Comparison of ENCODE assay signal across 8 mouse cellular contexts in genomic region chr17:26314291-26314690, GRCm38 (mm10).
DNase-seq lines count a peak whose midpoint lies in the region; ATAC-seq and TF ChIP-seq lines count a peak whose summit lies in the region.

No protein-coding gene starts in this region.

- peak; percentile 52; the same call in 1 of the 2 replicates for TF ChIP-seq CTCF in cerebellum, adult 2 months (IDR thresholded peaks at IDR 0.05; ENCODE audit: borderline replicate concordance, insufficient read depth, low read depth, low read length)

- no peak overlapping the region for H3K9ac ChIP-seq in hindbrain, embryonic 13.5 days
- H3K9ac ChIP-seq in limb, embryonic 11.5 days (ENCODE audit: low read length): no peak overlapping the region

- no peak overlapping the region for H3K4me2 ChIP-seq in hindbrain, embryonic 13.5 days
- H3K4me2 ChIP-seq in limb, embryonic 11.5 days (ENCODE audit: low read depth, severe bottlenecking): no peak overlapping the region

- peaks cover 6% of the 10 kb centered on the region for H3K27me3 ChIP-seq in hindbrain, embryonic 10.5 days (ENCODE audit: insufficient read depth, poor library complexity, severe bottlenecking)
- H3K27me3 ChIP-seq in hindbrain, embryonic 13.5 days: peaks cover 9% of the 10 kb centered on the region; the same call in 1 of the 2 replicates
- no peaks in the 10 kb centered on the region for H3K27me3 ChIP-seq in cerebellum, adult 2 months (ENCODE audit: control insufficient read depth, insufficient read depth, low read length)
- H3K27me3 ChIP-seq in limb, embryonic 11.5 days (ENCODE audit: control insufficient read depth, insufficient read depth, low read length): no peaks in the 10 kb centered on the region

- no peaks in the 10 kb centered on the region for H3K9me3 ChIP-seq in hindbrain, embryonic 10.5 days
- no peaks in the 10 kb centered on the region for H3K9me3 ChIP-seq in hindbrain, embryonic 13.5 days
- no peaks in the 10 kb centered on the region for H3K9me3 ChIP-seq in limb, embryonic 11.5 days (ENCODE audit: control insufficient read depth, low read length)

- no peak for ATAC-seq in hindbrain, embryonic 13.5 days (ENCODE audit: low FRiP score)
- no peak for ATAC-seq in limb, embryonic 11.5 days (ENCODE audit: insufficient number of reproducible peaks, low FRiP score, low TSS enrichment, low read depth)

- WGBS in hindbrain, embryonic 10.5 days: 20% methylated on average over 6 of the region's 6 CpGs
- 16% methylated on average over 6 of the region's 6 CpGs for WGBS in hindbrain, embryonic 13.5 days
- 8% methylated on average over 6 of the region's 6 CpGs for WGBS in cerebellum, adult 2 months
- WGBS in limb, embryonic 11.5 days: 13% methylated on average over 6 of the region's 6 CpGs

- no peak for TF ChIP-seq POLR2A in cerebellum, adult 2 months (IDR thresholded peaks at IDR 0.05; ENCODE audit: borderline replicate concordance, insufficient read depth, low read length)

- DNase-seq in hindbrain, embryonic 10.5 days (ENCODE audit: low spot score): peak; percentile 65
- peak; percentile 21 to 37 for DNase-seq in cerebellum, adult 2 months
- DNase-seq in gastrocnemius, adult 18-20 months (ENCODE audit: low spot score): peak; percentile 81
- DNase-seq in kidney, adult 8-10 months: peak; percentile 79 to 89
- peak; percentile 82 for DNase-seq in limb, embryonic 11.5 days (ENCODE audit: low spot score)
- peak; percentile 75 for DNase-seq in ovary, postnatal 14 days (ENCODE audit: low spot score)
- peak; percentile 18 to 61 for DNase-seq in thymus, postnatal 10 days (ENCODE audit: low spot score in 2 of 2)

- H3K36me3 ChIP-seq in hindbrain, embryonic 10.5 days: no peaks in the 10 kb centered on the region
- no peaks in the 10 kb centered on the region for H3K36me3 ChIP-seq in hindbrain, embryonic 13.5 days
- no peaks in the 10 kb centered on the region for H3K36me3 ChIP-seq in limb, embryonic 11.5 days (ENCODE audit: control insufficient read depth, insufficient read depth, low read length)

- H3K27ac ChIP-seq in hindbrain, embryonic 10.5 days: no peak overlapping the region
- H3K27ac ChIP-seq in hindbrain, embryonic 13.5 days: no peak overlapping the region
- H3K27ac ChIP-seq in cerebellum, adult 2 months (ENCODE audit: insufficient read depth, low read length): no peak overlapping the region
- H3K27ac ChIP-seq in limb, embryonic 11.5 days (replicated peaks; ENCODE audit: low read depth, low read length): no peak overlapping the region

- 0 out of 2 replicates have a peak, but pooled peaks cover 6% of the 10 kb centered on the region for H3K4me1 ChIP-seq in hindbrain, embryonic 10.5 days (replicated peaks)
- no peaks in the 10 kb centered on the region for H3K4me1 ChIP-seq in hindbrain, embryonic 13.5 days (replicated peaks)
- H3K4me1 ChIP-seq in cerebellum, adult 2 months (ENCODE audit: control insufficient read depth, insufficient read depth, low read length): no peaks in the 10 kb centered on the region
- H3K4me1 ChIP-seq in limb, embryonic 11.5 days (ENCODE audit: control insufficient read depth, insufficient read depth, low read length): no peaks in the 10 kb centered on the region

- no peak overlapping the region for H3K4me3 ChIP-seq in hindbrain, embryonic 10.5 days
- H3K4me3 ChIP-seq in hindbrain, embryonic 13.5 days: no peak overlapping the region
- H3K4me3 ChIP-seq in cerebellum, adult 2 months (replicated peaks; ENCODE audit: insufficient read depth, low read depth, low read length): no peak overlapping the region
- H3K4me3 ChIP-seq in limb, embryonic 11.5 days (ENCODE audit: low read depth, low read length): no peak overlapping the region

Comparison
In these comparisons a context has a peak if more than half of its experiments do, and no peak if none do; other contexts are left out.
1. DNase-seq: peak in every context shown above with its lines; median percentile 84 in kidney, adult 8-10 months; 82 in limb, embryonic 11.5 days; 81 in gastrocnemius, adult 18-20 months; 75 in ovary, postnatal 14 days; 65 in hindbrain, embryonic 10.5 days; 40 in thymus, postnatal 10 days; 29 in cerebellum, adult 2 months.